8 mouse cellular contexts compared by ENCODE assay signal in genomic region chr15:98707766-98708372, GRCm38 (mm10). TPM values are rescaled to one million over a fixed set of nuclear protein-coding genes. Genes with fewer than 3 reads are reported as not detected.
DNase-seq lines count a peak whose midpoint lies in the region; ATAC-seq lines count a peak whose summit lies in the region.

Ccdc65 (plus strand) TSS chr15:98708207.

- peak within 1 kb of the TSS; percentile 44 for H3K4me2 ChIP-seq in midbrain, embryonic 11.5 days

- H3K9me3 ChIP-seq in erythroblast, embryonic 14.5 days (ENCODE audit: control insufficient read depth, low read length), result no peaks in the 10 kb centered on the region
- no peaks in the 10 kb centered on the region for H3K9me3 ChIP-seq in midbrain, embryonic 11.5 days (ENCODE audit: control insufficient read depth, low read length)

- no peak for ATAC-seq in erythroblast, adult 5-6 weeks (replicated peaks; ENCODE audit: low FRiP score, poor library complexity, severe bottlenecking)
- no peak for ATAC-seq in midbrain, embryonic 11.5 days (ENCODE audit: low FRiP score)

- H3K4me3 ChIP-seq in erythroblast, embryonic 14.5 days (replicated peaks), result peak within 1 kb of the TSS; percentile 27
- peak within 1 kb of the TSS; percentile 25 for H3K4me3 ChIP-seq in midbrain, embryonic 11.5 days (ENCODE audit: low read depth, low read length)

- intact Hi-C loops in left cerebral cortex, postnatal 4 days (cut with DNase I), result no loop called here

- DNase-seq in embryo, embryonic 11.5 days (ENCODE audit: low read depth, low spot score), result peak; percentile 71
- peak; percentile 98 for DNase-seq in heart, adult 11 months
- peak; percentile 93 for DNase-seq in kidney, adult 11 months
- DNase-seq in left cerebral cortex, postnatal 4 days, result peak; percentile 85
- peak; percentile 98 for DNase-seq in midbrain, embryonic 11.5 days (ENCODE audit: low spot score, missing footprints)
- DNase-seq in right cerebral cortex, postnatal 4 days, result peak; percentile 89

- no peak within 1 kb of the TSS for H3K27ac ChIP-seq in midbrain, embryonic 11.5 days (ENCODE audit: low read depth, low read length)

- 0 out of 2 replicates have a peak within 1 kb of the TSS, but pooled peaks have one; percentile 14 for H3K9ac ChIP-seq in midbrain, embryonic 11.5 days (ENCODE audit: low read length)

- H3K27me3 ChIP-seq in erythroblast, embryonic 14.5 days (ENCODE audit: control insufficient read depth), result peaks cover 45% of the 10 kb centered on the region
- no peaks in the 10 kb centered on the region for H3K27me3 ChIP-seq in midbrain, embryonic 11.5 days (ENCODE audit: control insufficient read depth, insufficient read depth, low read length)

- H3K36me3 ChIP-seq in erythroblast, embryonic 14.5 days (ENCODE audit: control insufficient read depth), result no peaks in the 10 kb centered on the region
- no peaks in the 10 kb centered on the region for H3K36me3 ChIP-seq in midbrain, embryonic 11.5 days (ENCODE audit: control insufficient read depth, insufficient read depth, low read length)

- WGBS in midbrain, embryonic 11.5 days, result 20% methylated on average over 16 of the region's 16 CpGs

- H3K4me1 ChIP-seq in erythroblast, embryonic 14.5 days (ENCODE audit: control insufficient read depth), result peaks cover 3% of the 10 kb centered on the region
- no peaks in the 10 kb centered on the region for H3K4me1 ChIP-seq in midbrain, embryonic 11.5 days (ENCODE audit: control insufficient read depth, insufficient read depth, low read length)

RNA-seq across cellular contexts. Expression of gene Ccdc65, which starts in this region (rescaled TPM):
- polyA plus RNA-seq in erythroblast, embryonic 14.5 days (2012), result 0.08 TPM in 1 of 2 replicates, not detected in the other
- total RNA-seq in erythroblast, adult 5-6 weeks (2015; ENCODE audit: low replicate concordance), result not detected in 2 replicates
- not detected in 2 replicates for total RNA-seq in erythroblast, adult 5-6 weeks (2017; ENCODE audit: low replicate concordance)
- 10 to 100 TPM in 1 of 2 experiments, 1 to 10 TPM in 1; 9.9 to 10.3 TPM for total RNA-seq in left cerebral cortex, postnatal 4 days (2021)
- 0.71 and 1.4 TPM in 2 replicates for polyA plus RNA-seq in midbrain, embryonic 11.5 days (2014; fragmentation: Nextera tagmentation; extraction: Ambion mirVana)

Comparison
In these comparisons a context has a peak if more than half of its experiments do, and no peak if none do; other contexts are left out.
1. RNA of gene Ccdc65 (total RNA-seq): 9.9 to 10.3 TPM in left cerebral cortex, postnatal 4 days; not detected in erythroblast, adult 5-6 weeks; every median in the first group is over 10 times any median in the second.
2. Peak in every context shown above with its lines, with median percentiles within 50 percentile points of each other: DNase-seq.